Mouse (Mus musculus): ENCODE results near the gene Gm14412. TPM values are rescaled to one million over a fixed set of nuclear protein-coding genes. Genes with fewer than 3 reads are reported as not detected.

The Gm14412 gene
- polyA plus RNA-seq (2014; fragmentation: Illumina TruSeq; extraction: RNeasy Lipid Tissue Mini Kit (QIAGEN cat#74804); ENCODE audit: low read depth, low replicate concordance) = 2.0 TPM

DNA sequence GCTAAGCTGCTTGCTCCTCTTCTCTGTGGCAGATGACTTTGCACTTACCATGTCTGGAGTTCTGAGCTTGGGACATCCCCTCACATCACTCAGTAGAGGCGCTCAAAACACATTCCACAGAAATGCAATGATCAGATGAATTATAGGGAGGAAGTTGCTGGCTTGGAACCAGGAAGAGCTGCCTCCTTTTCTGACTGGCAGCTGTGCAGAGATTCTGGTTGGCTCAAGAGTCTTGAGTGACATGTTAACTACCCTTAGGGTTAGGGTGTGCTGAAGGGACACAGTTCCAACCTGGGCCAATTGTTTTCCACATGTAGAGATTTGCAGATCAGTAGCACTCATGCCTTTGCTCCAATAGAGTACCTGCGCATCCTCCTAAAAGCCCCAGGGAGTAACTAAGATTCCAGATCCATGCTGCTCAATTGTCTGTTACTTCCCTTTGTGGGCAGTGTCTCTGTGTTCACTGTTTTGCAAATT, at the start of gene Gm14412:
TSS of gene Gm14412 (minus strand) at position 51 of the 477 bp plus-strand sequence.

DNA sequence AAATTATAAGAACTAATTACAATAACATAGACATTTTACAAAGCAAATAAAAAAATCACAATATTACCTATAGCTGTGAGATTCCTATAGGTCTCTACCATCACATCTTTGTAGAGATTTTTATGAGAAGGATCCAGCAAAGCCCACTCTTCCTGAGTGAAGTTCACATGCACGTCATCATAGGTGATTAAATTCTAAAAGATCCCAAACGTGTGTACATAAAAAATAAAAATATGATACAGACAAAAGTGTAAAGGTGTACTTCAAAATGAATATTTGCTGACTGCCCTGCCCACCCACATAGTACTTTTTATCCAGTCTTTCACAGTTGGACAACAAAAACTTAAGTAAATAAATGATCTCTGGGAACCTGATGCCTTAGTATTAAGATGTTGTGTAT, 57.2 kb downstream of the Gm14412 start, which contains the start of gene Gm14409:
TSS of gene Gm14409 (minus strand) at position 101 of the 400 bp plus-strand sequence.

Other genes starting within 250 kb of the Gm14412 start
- 0.50 TPM for gene Gm14401, start 250.0 kb downstream of the Gm14412 start, polyA plus RNA-seq (2014; fragmentation: Illumina TruSeq; extraction: RNeasy Lipid Tissue Mini Kit (QIAGEN cat#74804); ENCODE audit: low read depth, low replicate concordance)
- gene Gm14410, start 117.9 kb downstream of the Gm14412 start, polyA plus RNA-seq (2014; fragmentation: Illumina TruSeq; extraction: RNeasy Lipid Tissue Mini Kit (QIAGEN cat#74804); ENCODE audit: low read depth, low replicate concordance) = 72.2 TPM
- not detected for gene Gm14409, start 57.3 kb downstream of the Gm14412 start, polyA plus RNA-seq (2014; fragmentation: Illumina TruSeq; extraction: RNeasy Lipid Tissue Mini Kit (QIAGEN cat#74804); ENCODE audit: low read depth, low replicate concordance)
- 21.0 TPM for gene Gm14418, start 74.0 kb upstream of the Gm14412 start, polyA plus RNA-seq (2014; fragmentation: Illumina TruSeq; extraction: RNeasy Lipid Tissue Mini Kit (QIAGEN cat#74804); ENCODE audit: low read depth, low replicate concordance)
- gene Zfp970, start 140.4 kb upstream of the Gm14412 start, polyA plus RNA-seq (2014; fragmentation: Illumina TruSeq; extraction: RNeasy Lipid Tissue Mini Kit (QIAGEN cat#74804); ENCODE audit: low read depth, low replicate concordance) = 72.1 TPM
- gene Gm14403, start 173.9 kb upstream of the Gm14412 start, polyA plus RNA-seq (2014; fragmentation: Illumina TruSeq; extraction: RNeasy Lipid Tissue Mini Kit (QIAGEN cat#74804); ENCODE audit: low read depth, low replicate concordance) = 41.0 TPM